Mouse (Mus musculus): Measurements from ENCODE around the gene Ngf. TPM values are rescaled to one million over a fixed set of nuclear protein-coding genes. Genes with fewer than 3 reads are reported as not detected.

Gene Ngf
- polyA plus RNA-seq, 1 experiment from 2014 or later, result 0.29 TPM

DNA sequence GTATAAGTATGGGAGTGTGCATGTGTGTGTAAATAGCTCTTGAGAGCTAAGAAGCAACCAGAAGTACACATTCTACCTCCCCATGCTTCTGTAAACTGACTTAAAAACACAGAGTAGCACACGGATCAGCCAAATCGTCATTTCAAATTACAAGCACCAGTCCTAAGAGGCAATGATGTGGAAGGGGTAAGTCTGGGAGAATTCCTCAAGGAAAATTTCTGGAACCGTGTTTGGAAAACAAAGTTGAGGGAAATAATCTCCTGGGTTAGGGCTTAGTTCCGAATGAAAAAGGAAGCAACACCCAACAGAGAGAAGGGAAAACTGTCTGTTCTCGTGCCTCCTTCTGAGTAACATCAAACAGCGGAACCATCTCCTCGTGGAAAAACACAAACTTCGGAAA lies 56.1 kb downstream of the Ngf start:
- Histone ChIP-seq H3K27me3 (ENCODE audit: control insufficient read depth, insufficient read depth, low read length) (no peaks in the 10 kb centered on the region), H3K36me3 (replicated peaks; ENCODE audit: control insufficient read depth, insufficient read depth) (no peaks in the 10 kb centered on the region), H3K4me2 (replicated peaks) (no peak overlapping the region), H3K27ac (no peak overlapping the region), H3K9me3 (ENCODE audit: control insufficient read depth, low read length) (no peaks in the 10 kb centered on the region), H3K9ac (no peak overlapping the region), H3K4me1 (replicated peaks; ENCODE audit: control insufficient read depth, insufficient read depth, low read length) (no peaks in the 10 kb centered on the region), H3K4me3 (replicated peaks; ENCODE audit: low read length) (no peak overlapping the region)
- 79% methylated on average over 8 of the region's 8 CpGs for WGBS
- no peak for DNase-seq (ENCODE audit: low spot score)
- no peak for ATAC-seq (ENCODE audit: low FRiP score)

DNA sequence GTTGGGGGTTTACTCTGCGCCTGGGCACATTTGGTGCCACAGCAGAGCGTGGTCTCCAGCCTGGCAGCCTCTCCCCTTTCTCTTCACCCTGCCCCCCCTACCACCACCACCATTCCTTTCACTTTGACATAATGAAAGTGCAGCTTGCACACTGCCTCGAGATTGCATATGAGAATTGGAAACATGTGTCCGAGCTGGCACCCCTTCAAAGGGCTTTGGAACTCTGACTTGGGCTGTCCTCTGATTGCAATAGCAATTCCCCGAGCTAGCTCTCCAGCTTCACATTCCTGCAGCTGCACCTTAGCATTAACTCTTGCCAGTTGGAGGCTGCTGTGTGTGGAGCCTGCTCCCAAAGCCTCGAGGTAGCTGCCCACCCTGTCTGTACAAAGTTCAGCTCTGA lies 56.8 kb downstream of the Ngf start:
- Histone ChIP-seq H3K4me2 (replicated peaks) (no peak overlapping the region), H3K27me3 (ENCODE audit: control insufficient read depth, insufficient read depth, low read length) (no peaks in the 10 kb centered on the region)
- peak; percentile 27 for DNase-seq (ENCODE audit: low spot score)

DNA sequence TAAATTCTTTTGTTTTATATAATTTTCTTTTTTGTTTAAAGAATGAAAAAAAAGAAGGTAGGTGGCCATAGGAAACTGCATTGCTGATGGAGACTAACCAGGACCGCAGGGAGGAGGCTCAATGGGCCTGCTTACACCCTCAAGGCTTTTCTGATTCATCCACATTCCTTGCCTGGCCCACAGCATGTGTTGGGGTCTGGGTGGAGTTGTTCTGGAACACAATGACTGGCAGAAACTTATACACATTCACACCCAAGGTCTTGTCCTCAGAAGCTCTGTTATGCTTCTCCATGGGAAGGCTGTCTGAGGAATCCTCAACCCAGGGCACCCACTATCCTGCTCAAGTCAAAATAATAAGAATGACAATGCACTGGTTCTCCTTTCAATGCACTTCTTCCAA lies 65.0 kb downstream of the Ngf start:
- Histone ChIP-seq H3K4me2 (replicated peaks) (no peak overlapping the region), H3K36me3 (replicated peaks; ENCODE audit: control insufficient read depth, insufficient read depth) (no peaks in the 10 kb centered on the region), H3K9me3 (ENCODE audit: control insufficient read depth, low read length) (no peaks in the 10 kb centered on the region), H3K9ac (no peak overlapping the region), H3K27me3 (ENCODE audit: control insufficient read depth, insufficient read depth, low read length) (no peaks in the 10 kb centered on the region), H3K27ac (no peak overlapping the region), H3K4me3 (replicated peaks; ENCODE audit: low read length) (no peak overlapping the region), H3K4me1 (replicated peaks; ENCODE audit: control insufficient read depth, insufficient read depth, low read length) (no peaks in the 10 kb centered on the region)
- DNase-seq (ENCODE audit: low spot score) (no peak), ATAC-seq (ENCODE audit: low FRiP score) (no peak)
- 88% methylated on average over 1 of the region's 1 CpGs for WGBS

More for the DNA sequence above, 56.8 kb downstream of the Ngf start:
- H3K4me3 ChIP-seq (replicated peaks; ENCODE audit: low read length), result no peak overlapping the region
- H3K9ac ChIP-seq, result no peak overlapping the region
- no peak for ATAC-seq (ENCODE audit: low FRiP score)
- no peaks in the 10 kb centered on the region for H3K36me3 ChIP-seq (replicated peaks; ENCODE audit: control insufficient read depth, insufficient read depth)
- 72% methylated on average over 6 of the region's 6 CpGs for WGBS
- no peaks in the 10 kb centered on the region for H3K4me1 ChIP-seq (replicated peaks; ENCODE audit: control insufficient read depth, insufficient read depth, low read length)
- no peak overlapping the region for H3K27ac ChIP-seq
- no peaks in the 10 kb centered on the region for H3K9me3 ChIP-seq (ENCODE audit: control insufficient read depth, low read length)

DNA sequence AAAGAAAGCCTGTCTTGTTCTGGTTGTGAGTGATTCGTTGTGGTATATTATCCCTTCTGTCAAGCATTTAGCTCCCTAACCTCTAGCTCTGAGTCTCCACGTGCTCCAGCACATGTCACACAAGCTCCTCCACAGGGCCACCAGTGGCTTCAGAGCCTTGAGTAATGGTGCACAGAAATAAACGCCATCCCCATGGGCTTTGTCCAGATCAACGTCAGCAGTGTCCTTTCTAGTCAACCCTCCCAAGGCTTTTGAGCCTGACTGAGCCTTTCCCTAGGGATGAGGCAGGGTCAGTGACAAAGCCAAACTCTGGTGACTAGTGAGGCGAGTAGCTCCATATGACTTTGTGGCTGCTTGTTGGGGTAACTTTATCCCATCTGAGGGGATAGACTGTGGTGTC lies 73.9 kb downstream of the Ngf start:
- Histone ChIP-seq H3K9me3 (ENCODE audit: control insufficient read depth, low read length) (no peaks in the 10 kb centered on the region), H3K4me1 (replicated peaks; ENCODE audit: control insufficient read depth, insufficient read depth, low read length) (no peaks in the 10 kb centered on the region), H3K27me3 (ENCODE audit: control insufficient read depth, insufficient read depth, low read length) (no peaks in the 10 kb centered on the region), H3K4me3 (replicated peaks; ENCODE audit: low read length) (no peak overlapping the region), H3K4me2 (replicated peaks) (no peak overlapping the region), H3K27ac (no peak overlapping the region), H3K36me3 (replicated peaks; ENCODE audit: control insufficient read depth, insufficient read depth) (no peaks in the 10 kb centered on the region), H3K9ac (no peak overlapping the region)
- 78% methylated on average over 5 of the region's 5 CpGs for WGBS
- DNase-seq (ENCODE audit: low spot score) (no peak), ATAC-seq (ENCODE audit: low FRiP score) (no peak)

DNA sequence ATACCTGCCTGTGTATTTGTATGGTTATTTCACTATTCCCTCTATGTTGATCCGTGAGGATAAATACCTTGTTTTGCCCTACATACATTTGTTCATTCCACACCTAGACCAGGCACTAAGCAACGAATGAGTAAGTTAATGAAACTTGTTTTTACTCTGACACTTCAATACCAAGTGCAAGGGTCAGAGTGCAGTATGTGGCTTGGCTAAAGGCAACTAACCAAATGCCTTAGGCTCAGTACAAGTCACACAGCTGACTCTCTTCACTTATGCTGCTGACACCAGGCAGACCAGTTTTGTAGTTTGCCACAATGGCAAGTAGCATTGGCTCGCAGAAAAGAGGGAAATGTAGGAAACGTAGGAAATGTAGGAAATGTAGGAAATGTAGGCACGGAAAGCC lies 77.8 kb downstream of the Ngf start:
- Histone ChIP-seq H3K4me1 (replicated peaks; ENCODE audit: control insufficient read depth, insufficient read depth, low read length) (no peaks in the 10 kb centered on the region), H3K36me3 (replicated peaks; ENCODE audit: control insufficient read depth, insufficient read depth) (no peaks in the 10 kb centered on the region), H3K9me3 (ENCODE audit: control insufficient read depth, low read length) (no peaks in the 10 kb centered on the region), H3K4me2 (replicated peaks) (no peak overlapping the region), H3K27me3 (ENCODE audit: control insufficient read depth, insufficient read depth, low read length) (no peaks in the 10 kb centered on the region), H3K9ac (no peak overlapping the region), H3K4me3 (replicated peaks; ENCODE audit: low read length) (no peak overlapping the region), H3K27ac (no peak overlapping the region)
- no peak for DNase-seq (ENCODE audit: low spot score)
- 91% methylated on average over 5 of the region's 5 CpGs for WGBS
- ATAC-seq (ENCODE audit: low FRiP score), result no peak

DNA sequence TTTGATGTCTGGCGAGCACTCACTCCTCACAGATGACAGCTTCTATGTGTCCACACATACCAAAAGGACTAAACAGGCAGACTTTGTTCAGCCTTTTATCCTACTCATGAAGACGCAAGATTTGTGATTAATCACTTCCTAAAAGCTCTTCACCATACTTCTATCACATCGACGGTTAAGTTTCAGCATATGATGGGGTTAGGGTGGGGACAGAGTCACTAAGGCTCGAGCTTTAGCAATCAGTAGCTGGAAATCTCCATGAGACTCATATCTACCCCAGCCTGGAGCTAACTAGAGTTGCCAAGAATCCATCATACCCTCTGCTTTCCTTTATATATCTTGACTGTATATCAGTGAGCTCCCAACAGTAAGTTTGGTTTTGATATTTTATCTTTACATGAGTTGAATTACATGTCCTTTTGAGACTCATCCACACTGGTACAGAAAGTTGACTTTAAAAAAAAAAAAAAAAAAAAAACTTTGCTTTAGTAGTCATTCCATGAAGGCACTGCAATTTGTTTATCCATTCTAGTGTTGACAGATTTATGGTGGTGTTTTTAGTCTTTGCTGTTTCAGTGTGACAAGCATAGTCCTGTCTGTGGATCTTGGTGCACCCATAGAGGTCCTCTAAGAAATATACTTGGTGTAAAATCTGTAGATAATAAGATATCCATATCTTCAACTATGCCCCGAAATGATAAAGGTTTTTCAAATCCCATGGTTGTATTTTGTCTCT lies 84.4 kb downstream of the Ngf start:
- DNase-seq (ENCODE audit: low spot score), result no peak
- 86% methylated on average over 6 of the region's 6 CpGs for WGBS

DNA sequence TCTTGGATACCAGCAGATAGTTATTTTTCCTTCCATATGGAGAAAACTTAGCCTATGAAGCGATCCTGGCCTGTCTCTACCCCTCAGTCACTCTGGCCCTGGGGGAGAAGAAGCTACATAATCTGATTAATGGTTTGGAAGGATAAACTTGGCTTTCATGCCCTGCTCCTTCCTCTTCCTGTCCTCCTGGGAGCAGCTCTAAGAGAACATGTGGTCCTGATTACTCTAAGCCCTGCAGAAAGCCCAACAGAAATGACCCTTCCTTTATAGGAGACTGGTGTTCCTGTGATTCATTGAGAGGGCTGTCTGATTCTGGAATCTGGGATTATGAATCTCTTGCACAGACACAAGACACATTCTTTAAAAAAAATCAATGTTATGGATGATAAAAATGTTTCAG lies 86.4 kb downstream of the Ngf start:
- no peak for ATAC-seq (ENCODE audit: low FRiP score)
- Histone ChIP-seq H3K4me3 (replicated peaks; ENCODE audit: low read length) (no peak overlapping the region), H3K4me2 (replicated peaks) (no peak overlapping the region), H3K27ac (no peak overlapping the region), H3K9me3 (ENCODE audit: control insufficient read depth, low read length) (no peaks in the 10 kb centered on the region), H3K4me1 (replicated peaks; ENCODE audit: control insufficient read depth, insufficient read depth, low read length) (no peaks in the 10 kb centered on the region), H3K27me3 (ENCODE audit: control insufficient read depth, insufficient read depth, low read length) (no peaks in the 10 kb centered on the region), H3K36me3 (replicated peaks; ENCODE audit: control insufficient read depth, insufficient read depth) (no peaks in the 10 kb centered on the region), H3K9ac (no peak overlapping the region)
- WGBS, result 74% methylated on average over 1 of the region's 1 CpGs
- no peak for DNase-seq (ENCODE audit: low spot score)

More for the DNA sequence above, 84.4 kb downstream of the Ngf start:
- no peaks in the 10 kb centered on the region for H3K27me3 ChIP-seq (ENCODE audit: control insufficient read depth, insufficient read depth, low read length)
- no peak overlapping the region for H3K4me2 ChIP-seq (replicated peaks)
- no peak for ATAC-seq (ENCODE audit: low FRiP score)
- H3K4me1 ChIP-seq (replicated peaks; ENCODE audit: control insufficient read depth, insufficient read depth, low read length), result no peaks in the 10 kb centered on the region
- H3K9ac ChIP-seq, result no peak overlapping the region
- H3K27ac ChIP-seq, result no peak overlapping the region
- no peak overlapping the region for H3K4me3 ChIP-seq (replicated peaks; ENCODE audit: low read length)
- no peaks in the 10 kb centered on the region for H3K36me3 ChIP-seq (replicated peaks; ENCODE audit: control insufficient read depth, insufficient read depth)
- no peaks in the 10 kb centered on the region for H3K9me3 ChIP-seq (ENCODE audit: control insufficient read depth, low read length)

DNA sequence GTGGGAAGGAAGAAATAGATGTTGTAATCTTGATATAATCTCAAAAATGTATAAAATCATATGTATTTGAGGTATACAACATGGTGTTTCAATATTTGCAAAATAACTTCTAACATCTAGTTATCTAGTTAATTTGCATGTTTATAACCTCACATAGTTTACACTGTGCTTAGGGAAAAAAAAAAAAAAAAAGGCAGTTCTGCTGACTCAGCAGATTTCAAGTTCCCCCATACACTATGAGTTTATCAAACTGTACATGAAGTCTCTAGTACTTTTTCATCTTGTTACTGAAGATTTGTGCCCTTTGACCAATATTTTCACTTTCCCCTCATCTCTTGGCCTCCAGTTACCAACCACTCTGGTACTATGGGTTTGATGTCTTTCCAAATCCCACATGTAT lies 86.9 kb downstream of the Ngf start:
- Histone ChIP-seq H3K27me3 (ENCODE audit: control insufficient read depth, insufficient read depth, low read length) (no peaks in the 10 kb centered on the region), H3K9me3 (ENCODE audit: control insufficient read depth, low read length) (no peaks in the 10 kb centered on the region), H3K36me3 (replicated peaks; ENCODE audit: control insufficient read depth, insufficient read depth) (no peaks in the 10 kb centered on the region), H3K4me1 (replicated peaks; ENCODE audit: control insufficient read depth, insufficient read depth, low read length) (no peaks in the 10 kb centered on the region), H3K27ac (no peak overlapping the region), H3K4me2 (replicated peaks) (no peak overlapping the region), H3K4me3 (replicated peaks; ENCODE audit: low read length) (no peak overlapping the region), H3K9ac (no peak overlapping the region)
- no peak for DNase-seq (ENCODE audit: low spot score)
- ATAC-seq (ENCODE audit: low FRiP score), result no peak
